Mouse (Mus musculus) C2C12 (cell line): ENCODE results near the gene Zfp42.

Experiments used
- CTCF ChIP-seq: IDR thresholded peaks from one replicate; pipeline ENCODE4 v1.5.1; 2011; ENCODE audit not compliant: control insufficient read depth, insufficient read depth, insufficient read length
- USF1 ChIP-seq: IDR thresholded peaks from one replicate; pipeline ENCODE4 v1.6.1; 2011; ENCODE audit warnings: low read depth, mild to moderate bottlenecking, control low read depth, moderate library complexity

GRCm38 (mm10) chr8:43331657-43332056 is 24.9 kb upstream of the Zfp42 start:
- TF ChIP-seq USF1: no peak
- TF ChIP-seq CTCF: no peak
